Mouse (Mus musculus): ENCODE data around the gene Efl1.

DNA sequence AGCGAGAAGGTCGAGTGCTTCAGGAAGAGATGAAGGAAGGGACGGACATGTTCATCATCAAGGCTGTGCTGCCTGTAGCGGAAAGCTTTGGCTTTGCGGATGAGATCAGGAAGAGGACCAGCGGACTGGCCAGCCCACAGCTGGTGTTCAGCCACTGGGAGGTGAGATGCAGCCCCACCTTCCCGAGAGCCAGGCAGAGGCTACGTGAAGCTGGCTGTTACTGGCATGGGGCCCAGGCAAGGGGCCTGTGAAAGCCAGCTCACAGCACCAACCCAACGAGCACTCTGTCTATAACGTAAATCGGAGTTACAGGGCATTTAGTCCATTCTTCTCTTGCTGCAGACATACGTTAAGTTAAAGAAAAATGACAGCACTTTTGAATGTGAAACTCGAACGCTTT, 124.1 kb downstream of the Efl1 start:
- TF ChIP-seq USF2 (conservative IDR thresholded peaks at IDR 0.05; ENCODE audit: low read depth, low read length) (no peak), CTCF (conservative IDR thresholded peaks at IDR 0.05 in 1 of 2, IDR thresholded peaks at IDR 0.05 in 1 of 2; ENCODE audit: low read depth in 2 of 2, low read length in 2 of 2) (no peak), POLR2A (IDR thresholded peaks at IDR 0.05; ENCODE audit: low read depth, low read length) (no peak), MYC (IDR thresholded peaks at IDR 0.05; ENCODE audit: low read depth, low read length) (no peak), MAFK (IDR thresholded peaks at IDR 0.05; ENCODE audit: insufficient replicate concordance, low read length) (no peak), NRF1 (IDR thresholded peaks at IDR 0.05; ENCODE audit: low read depth, low read length) (no peak), IRF4 (IDR thresholded peaks at IDR 0.05; ENCODE audit: low read depth, low read length) (no peak), PAX5 (IDR thresholded peaks at IDR 0.05; ENCODE audit: low read length) (no peak), GABPA (IDR thresholded peaks at IDR 0.05; ENCODE audit: insufficient replicate concordance, low read depth, low read length) (no peak), EP300 (IDR thresholded peaks at IDR 0.05; ENCODE audit: low read length) (no peak), UBTF (IDR thresholded peaks at IDR 0.05; ENCODE audit: low read depth, low read length) (no peak), ELF1 (IDR thresholded peaks at IDR 0.05; ENCODE audit: low read depth, low read length) (no peak), CHD1 (IDR thresholded peaks at IDR 0.05; ENCODE audit: low read depth, low read length) (no peak)
